Mouse (Mus musculus) megakaryocyte-erythroid progenitor cell, adult 5 weeks (primary cell): Measurements from ENCODE around the gene Nme8. TPM values are rescaled to one million over a fixed set of nuclear protein-coding genes. Genes with fewer than 3 reads are reported as not detected.

ENCODE experiments used
- polyA plus RNA-seq: library from polyadenylated mRNA; stranded (reverse); fragments of >175 nt; gene quantifications from 2 replicates; pipeline ENCODE4 v1.2.3, GENCODE M21; 2012

Gene Nme8
- polyA plus RNA-seq: not detected in 2 replicates

GRCm38 (mm10) chr13:19697790-19698189 is at the start of gene Nme8:
TSS of gene Nme8 (minus strand) at chr13:19697794.

GRCm38 (mm10) chr13:19622573-19623227 is 74.9 kb downstream of the Nme8 start, which contains the start of gene Sfrp4:
TSS of gene Sfrp4 (plus strand) at chr13:19623104.

GRCm38 (mm10) chr13:19619216-19619927 is 78.2 kb downstream of the Nme8 start, which contains the start of gene Epdr1:
TSS of gene Epdr1 (minus strand) at chr13:19619927.

Other genes with a start within 250 kb of the Nme8 start
- 15.6 and 20.9 TPM in 2 replicates for gene Epdr1, start 77.9 kb downstream of the Nme8 start, polyA plus RNA-seq
- gene Sfrp4, start 74.7 kb downstream of the Nme8 start, polyA plus RNA-seq: 0.84 and 1.1 TPM in 2 replicates
- gene Gpr141, start 126.5 kb upstream of the Nme8 start, polyA plus RNA-seq: 0.15 and 0.47 TPM in 2 replicates